Mouse (Mus musculus) urinary bladder, adult 18-20 months (tissue): Measurements from ENCODE around the gene Cacna1c.
A peak's percentile ranks its signal among the peaks of the same experiment; 100 is the strongest.

Experiments used
- DNase-seq, 2 experiments: peaks; one replicate each; pipeline ENCODE4 v3.0.0; 2022; ENCODE audit warnings: low spot score in 2 of 2, mixed read lengths in 2 of 2

Cacna1c gene

DNA sequence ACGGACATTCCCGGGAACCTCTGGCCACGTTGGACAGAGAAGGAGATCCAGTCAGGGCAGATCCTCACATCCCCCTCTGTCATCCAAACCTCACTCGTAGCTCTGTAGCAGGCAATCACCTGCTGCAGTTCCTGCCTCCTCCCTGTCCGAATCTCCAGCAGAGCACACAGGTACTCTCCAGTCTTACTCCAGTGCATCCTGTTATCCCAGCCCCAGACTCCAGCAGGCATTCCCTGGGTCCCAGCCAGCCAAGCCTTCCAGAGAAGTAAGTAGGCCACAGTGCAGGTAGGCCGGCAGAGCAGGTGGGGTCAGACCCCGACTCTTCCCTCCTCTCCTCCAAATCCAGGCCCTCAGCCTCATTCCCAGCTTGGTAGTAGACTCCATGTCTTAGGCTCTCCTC, 186.7 kb downstream of the Cacna1c start:
- DNase-seq: no peak

GRCm38 (mm10) chr6:119008638-119009166, 187.5 kb downstream of the Cacna1c start:
- DNase-seq: no peak

DNA sequence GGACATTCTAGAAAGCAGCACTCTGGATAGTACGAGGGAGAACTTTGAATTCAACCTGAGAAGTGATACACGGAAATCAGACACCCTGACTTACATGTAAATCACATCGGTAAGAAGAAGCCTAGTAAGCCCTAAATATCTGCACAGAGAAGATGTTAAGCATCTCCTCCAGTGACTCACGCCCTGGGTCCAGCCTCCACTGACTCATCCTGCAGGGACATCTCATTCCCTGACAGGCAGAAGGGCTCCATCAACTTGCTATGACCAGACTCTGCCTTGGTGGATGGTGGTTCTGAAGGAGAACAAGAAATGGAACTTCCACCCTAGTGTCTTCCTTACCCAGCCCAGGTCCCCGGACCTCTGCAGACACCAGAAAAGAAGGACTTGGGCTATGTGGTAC, 191.6 kb downstream of the Cacna1c start:
- DNase-seq: no peak

- no peak for DNase-seq
Observed at GRCm38 (mm10) chr6:119001442-119001841, 194.8 kb downstream of the Cacna1c start.

DNA sequence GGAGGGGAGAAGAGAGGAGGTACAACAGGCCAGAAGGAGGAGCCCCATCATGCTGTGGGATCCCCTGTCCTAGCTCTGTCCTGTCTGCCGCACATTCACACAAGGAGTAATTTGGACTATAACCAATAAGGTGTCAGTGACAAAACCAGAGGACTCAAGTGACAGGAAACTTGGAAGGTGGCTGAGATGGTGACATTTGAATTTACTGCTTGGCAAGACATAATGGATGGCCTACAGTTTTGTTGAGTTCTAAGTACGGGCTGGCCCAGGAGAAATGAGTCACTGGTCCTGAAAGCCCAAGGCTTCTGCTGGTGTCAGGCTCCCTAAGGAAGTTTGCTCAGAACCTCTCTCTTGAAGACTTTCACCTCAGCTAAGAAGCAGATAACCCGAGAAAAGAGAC, 196.0 kb downstream of the Cacna1c start:
- no peak for DNase-seq

- DNase-seq: no peak
Observed at GRCm38 (mm10) chr6:118999329-118999875, 196.8 kb downstream of the Cacna1c start.

GRCm38 (mm10) chr6:118997397-118997796, 198.8 kb downstream of the Cacna1c start:
- no peak for DNase-seq

DNA sequence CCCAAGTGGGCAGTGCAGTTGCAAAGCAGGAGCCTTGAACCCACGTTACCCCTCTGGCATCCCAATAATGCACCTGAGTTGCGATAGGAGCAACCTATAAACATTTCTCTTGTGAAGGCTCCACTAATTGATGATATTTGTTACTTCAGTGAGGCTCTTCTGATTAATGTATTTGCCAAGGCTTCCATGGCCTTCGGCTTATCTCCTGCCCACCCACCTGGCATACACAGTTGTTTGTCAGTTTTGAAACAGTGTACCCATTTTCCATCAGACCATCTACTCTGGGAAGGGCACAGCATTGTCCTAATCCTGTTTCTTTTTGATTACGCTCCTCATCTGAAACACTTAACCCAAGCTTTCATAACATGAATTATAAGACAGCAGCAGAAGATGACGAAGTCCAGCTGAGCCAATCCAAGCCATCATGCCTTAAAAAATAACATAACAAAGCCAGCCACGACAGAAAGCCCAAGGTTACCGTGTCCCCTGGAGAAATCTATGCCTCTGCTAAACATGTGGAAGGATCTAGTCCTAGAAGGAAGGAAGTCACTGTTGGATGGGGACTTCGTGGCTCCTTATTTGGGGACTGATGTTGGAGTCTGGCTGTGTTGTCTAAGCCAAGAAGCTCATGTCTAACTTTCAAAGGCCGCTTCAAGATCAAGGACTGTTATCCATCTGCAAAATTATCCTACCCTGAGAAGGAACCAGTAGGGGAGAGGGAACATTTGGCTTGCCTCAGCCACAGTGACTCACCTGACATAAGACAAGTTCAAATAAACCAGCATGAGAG, 201.8 kb downstream of the Cacna1c start:
- DNase-seq: no peak

GRCm38 (mm10) chr6:118992391-118992790, 203.8 kb downstream of the Cacna1c start:
- no peak for DNase-seq

GRCm38 (mm10) chr6:118989999-118990776, 206.0 kb downstream of the Cacna1c start:
- DNase-seq: no peak

DNA sequence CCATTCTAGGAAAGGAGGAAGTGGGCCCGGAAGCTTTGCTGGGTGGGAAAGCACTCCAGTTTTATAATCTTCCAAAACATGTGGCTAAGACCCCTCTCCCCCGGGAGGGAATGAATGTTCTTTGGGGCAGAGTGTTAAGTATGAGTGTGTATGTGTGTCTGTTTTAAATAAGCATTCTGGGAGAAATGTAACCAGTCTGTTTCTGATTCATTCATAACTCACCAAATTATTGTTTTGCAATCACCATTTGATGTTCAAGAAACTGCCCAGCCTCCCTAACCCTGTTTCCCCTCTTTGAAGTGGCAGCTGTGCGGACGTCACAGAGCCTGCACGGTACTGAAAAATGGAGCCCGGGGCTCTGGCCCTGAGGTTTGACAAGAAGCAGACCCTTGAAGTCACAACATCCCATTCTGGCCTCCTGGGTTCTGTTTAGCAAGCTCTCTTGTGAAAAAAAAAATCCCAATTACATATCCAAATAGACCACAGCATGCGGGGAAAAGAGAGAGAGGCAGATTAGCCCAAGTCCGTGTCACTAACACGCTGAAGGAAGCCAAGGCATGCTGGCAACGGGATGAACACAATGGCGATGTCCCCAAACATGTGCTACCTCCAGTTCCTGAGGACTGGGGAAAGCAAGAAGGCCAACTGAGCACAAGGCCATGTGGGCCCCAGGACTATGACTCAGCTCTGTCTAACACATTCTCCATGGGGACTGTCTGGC, 211.9 kb downstream of the Cacna1c start:
- DNase-seq: no peak

DNA sequence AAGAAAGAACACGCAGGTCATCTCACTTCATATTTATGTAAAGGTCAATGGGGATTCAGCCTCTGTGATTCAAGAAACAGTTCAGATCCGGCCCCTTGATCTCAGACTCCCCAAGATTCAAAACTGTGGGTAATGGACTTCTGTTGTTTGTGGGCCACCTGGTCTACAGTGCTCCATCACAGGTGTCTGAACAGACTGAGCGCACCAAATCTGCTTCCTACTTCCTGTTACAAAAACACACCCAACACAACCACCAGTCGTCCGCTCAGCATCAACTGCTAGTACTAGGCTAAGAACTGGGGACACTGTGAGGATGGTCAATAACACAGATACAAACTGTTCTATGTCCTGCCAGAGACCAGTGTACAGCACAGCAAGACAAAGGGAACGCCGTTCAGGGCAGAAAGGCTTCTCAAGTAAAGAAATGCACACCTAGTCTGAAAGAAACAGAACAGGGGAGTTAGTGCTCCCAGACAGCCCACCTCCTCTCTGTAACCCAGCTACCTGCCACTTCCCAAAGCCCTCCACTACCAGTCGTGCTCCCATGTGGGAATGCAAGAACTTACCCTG, 212.7 kb downstream of the Cacna1c start:
- DNase-seq: no peak

- DNase-seq: no peak
Observed at GRCm38 (mm10) chr6:118980265-118980664, 216.0 kb downstream of the Cacna1c start.

- no peak for DNase-seq
Observed at GRCm38 (mm10) chr6:118977443-118978271, 218.6 kb downstream of the Cacna1c start.

GRCm38 (mm10) chr6:118976617-118977016, 219.6 kb downstream of the Cacna1c start:
- no peak for DNase-seq

- DNase-seq: peak in 1 of 2 experiments; percentile 27
Observed at GRCm38 (mm10) chr6:118971844-118972531, 224.2 kb downstream of the Cacna1c start.

- no peak for DNase-seq
Observed at GRCm38 (mm10) chr6:118968776-118969175, 227.4 kb downstream of the Cacna1c start.

GRCm38 (mm10) chr6:118966904-118967303, 229.3 kb downstream of the Cacna1c start:
- no peak for DNase-seq

DNA sequence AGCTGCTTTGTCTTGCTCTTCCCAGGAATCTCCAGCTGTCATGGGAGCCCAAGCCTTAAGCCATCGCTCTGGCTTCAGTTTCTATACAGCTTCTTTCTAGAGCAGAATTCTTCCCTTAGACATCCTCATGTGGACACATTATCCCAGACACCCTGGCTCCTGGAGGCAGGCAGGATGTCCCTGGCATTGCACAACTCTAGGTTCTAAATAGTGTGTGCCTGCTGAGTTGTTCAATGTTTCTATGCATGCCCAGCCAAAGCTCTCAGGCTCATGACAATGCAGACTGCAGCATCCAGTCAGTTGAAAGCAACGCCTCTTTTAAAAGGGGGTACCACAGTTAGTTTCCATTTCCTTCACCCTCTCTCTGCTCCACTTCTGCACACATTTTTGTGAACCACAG, 230.6 kb downstream of the Cacna1c start:
- DNase-seq: no peak

- DNase-seq: no peak
Observed at GRCm38 (mm10) chr6:118963806-118964205, 232.4 kb downstream of the Cacna1c start.
